Mouse (Mus musculus): ENCODE results near the gene Gm20425. TPM values are rescaled to one million over a fixed set of nuclear protein-coding genes. Genes with fewer than 3 reads are reported as not detected.

Gm20425 gene
- 2.0 TPM in 1 of 2 replicates, not detected in the other for polyA plus RNA-seq (2015; fragmentation: Nextera tagmentation; extraction: Ambion mirVana)

DNA sequence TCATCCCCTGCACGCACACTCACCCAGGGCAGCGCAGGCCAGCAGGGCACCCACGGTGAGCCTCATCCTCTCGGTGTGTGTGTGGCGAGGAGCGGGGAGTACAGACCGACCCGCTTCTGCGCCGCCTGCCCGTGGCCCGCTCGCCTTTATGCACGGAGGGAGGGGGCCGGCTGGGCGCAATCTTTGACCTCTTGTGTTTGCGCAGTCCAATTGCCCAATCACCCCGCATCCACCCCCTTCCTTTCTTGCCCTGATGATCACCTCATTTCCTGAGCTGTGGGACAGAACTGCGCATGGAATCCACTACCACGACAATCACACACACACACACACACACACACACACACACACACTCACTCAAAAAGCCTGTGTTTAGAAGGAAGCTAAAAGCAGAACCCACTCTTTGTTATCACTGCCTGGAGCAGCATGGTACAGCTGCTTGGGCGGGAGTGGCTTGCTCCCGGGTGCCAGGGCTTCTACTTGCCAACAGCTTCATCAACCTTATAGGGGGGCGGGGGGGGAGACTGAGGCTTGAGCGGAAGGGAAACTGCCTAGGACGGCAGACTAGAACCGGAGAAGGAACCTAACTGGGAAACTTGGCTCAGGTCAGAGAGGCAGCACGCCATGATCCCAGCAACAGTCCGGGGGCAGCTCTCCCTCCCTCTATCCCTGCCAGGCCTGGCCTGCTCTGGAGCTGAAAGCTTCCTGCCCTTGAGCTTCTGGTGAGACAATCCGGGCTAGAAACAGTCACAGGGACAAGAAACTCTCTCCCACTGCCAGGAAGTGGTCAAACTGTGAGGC lies at the start of gene Gm20425, which contains the start of gene Trf:
Gene Gm20425 (minus strand): TSS at position 157 of the 801 bp plus-strand sequence.
Gene Trf (minus strand): TSS at position 294 of the 801 bp plus-strand sequence.
- Histone ChIP-seq H3K27me3 (replicated peaks; ENCODE audit: control insufficient read depth, insufficient read depth, low read length) (no peaks in the 10 kb centered on the region), H3K9me3 (ENCODE audit: control insufficient read depth, low read length) (no peaks in the 10 kb centered on the region), H3K27ac (ENCODE audit: low read length) (peak within 1 kb of the TSS; percentile 12; the same call in 1 of the 2 replicates), H3K9ac (replicated peaks; ENCODE audit: low read depth, low read length) (peak within 1 kb of the TSS; percentile 35), H3K4me3 (replicated peaks; ENCODE audit: low read length) (0 out of 2 replicates have a peak within 1 kb of the TSS, but pooled peaks have one; percentile 5), H3K4me2 (ENCODE audit: low read length) (peak within 1 kb of the TSS; percentile 34), H3K36me3 (ENCODE audit: control insufficient read depth, insufficient read depth) (no peaks in the 10 kb centered on the region), H3K4me1 (replicated peaks; ENCODE audit: control insufficient read depth, insufficient read depth, low read length) (peaks cover 9% of the 10 kb centered on the region; the same call in 1 of the 2 replicates)
- WGBS = 64% methylated on average over 24 of the region's 29 CpGs
- peak; percentile 83 for ATAC-seq

DNA sequence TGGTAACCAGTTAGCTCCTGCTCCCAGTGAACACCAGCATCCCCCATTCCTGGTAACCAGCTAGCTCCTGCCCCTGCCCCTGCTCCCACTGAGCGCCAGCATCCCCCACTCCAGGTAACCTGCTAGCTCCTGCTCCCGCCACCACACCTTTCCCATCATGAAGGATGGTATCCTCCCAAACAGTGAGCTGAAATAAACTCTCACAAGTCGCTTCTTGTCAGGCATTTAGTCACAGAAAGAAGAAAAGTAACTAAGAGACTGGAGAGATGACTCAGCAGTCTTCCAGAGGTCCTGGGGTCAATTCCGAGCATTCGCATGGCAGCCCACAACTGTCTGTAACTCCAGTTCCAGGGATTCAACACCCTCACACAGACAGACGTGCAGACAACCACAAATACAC lies 46.8 kb upstream of the Gm20425 start:
- Histone ChIP-seq H3K27ac (ENCODE audit: low read length) (no peak overlapping the region), H3K9me3 (ENCODE audit: control insufficient read depth, low read length) (no peaks in the 10 kb centered on the region), H3K4me2 (ENCODE audit: low read length) (no peak overlapping the region), H3K9ac (replicated peaks; ENCODE audit: low read depth, low read length) (no peak overlapping the region), H3K36me3 (ENCODE audit: control insufficient read depth, insufficient read depth) (no peaks in the 10 kb centered on the region), H3K27me3 (replicated peaks; ENCODE audit: control insufficient read depth, insufficient read depth, low read length) (no peaks in the 10 kb centered on the region), H3K4me1 (replicated peaks; ENCODE audit: control insufficient read depth, insufficient read depth, low read length) (no peaks in the 10 kb centered on the region), H3K4me3 (replicated peaks; ENCODE audit: low read length) (no peak overlapping the region)
- no peak for ATAC-seq
- 85% methylated on average over 6 of the region's 6 CpGs for WGBS

- WGBS = 75% methylated on average over 1 of the region's 1 CpGs
These were observed 45.6 kb upstream of the Gm20425 start for GRCm38 (mm10) chr9:103275676-103276075.

DNA sequence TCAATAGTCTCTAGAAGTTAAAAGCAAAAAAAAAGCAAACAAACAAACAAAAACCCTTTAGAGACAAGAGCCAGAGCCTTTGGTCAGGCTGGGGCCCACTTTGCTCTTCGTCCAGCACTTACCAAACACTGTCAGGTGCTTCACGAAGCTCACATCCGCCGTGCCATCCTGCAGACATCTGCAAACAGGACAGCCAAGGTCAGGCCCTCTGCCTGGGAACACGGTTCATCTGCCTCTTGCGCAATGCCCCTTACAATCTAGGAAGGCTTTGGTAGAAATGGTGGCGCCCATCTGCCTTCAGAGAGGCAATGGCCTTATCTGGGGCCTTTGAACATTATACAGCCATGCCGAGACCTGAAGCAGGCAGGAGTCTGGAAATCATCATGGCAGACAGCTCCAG lies 44.7 kb upstream of the Gm20425 start:
- Histone ChIP-seq H3K27me3 (replicated peaks; ENCODE audit: control insufficient read depth, insufficient read depth, low read length) (no peaks in the 10 kb centered on the region), H3K9ac (replicated peaks; ENCODE audit: low read depth, low read length) (no peak overlapping the region), H3K4me2 (ENCODE audit: low read length) (no peak overlapping the region), H3K36me3 (ENCODE audit: control insufficient read depth, insufficient read depth) (no peaks in the 10 kb centered on the region), H3K4me3 (replicated peaks; ENCODE audit: low read length) (no peak overlapping the region), H3K9me3 (ENCODE audit: control insufficient read depth, low read length) (no peaks in the 10 kb centered on the region), H3K4me1 (replicated peaks; ENCODE audit: control insufficient read depth, insufficient read depth, low read length) (peaks cover 3% of the 10 kb centered on the region; the same call in 1 of the 2 replicates), H3K27ac (ENCODE audit: low read length) (no peak overlapping the region)
- 90% methylated on average over 8 of the region's 8 CpGs for WGBS
- ATAC-seq = no peak

More at GRCm38 (mm10) chr9:103275676-103276075, 45.6 kb upstream of the Gm20425 start:
- Histone ChIP-seq H3K36me3 (ENCODE audit: control insufficient read depth, insufficient read depth) (no peaks in the 10 kb centered on the region), H3K27me3 (replicated peaks; ENCODE audit: control insufficient read depth, insufficient read depth, low read length) (no peaks in the 10 kb centered on the region), H3K9me3 (ENCODE audit: control insufficient read depth, low read length) (no peaks in the 10 kb centered on the region), H3K4me3 (replicated peaks; ENCODE audit: low read length) (no peak overlapping the region), H3K4me2 (ENCODE audit: low read length) (no peak overlapping the region), H3K9ac (replicated peaks; ENCODE audit: low read depth, low read length) (no peak overlapping the region), H3K4me1 (replicated peaks; ENCODE audit: control insufficient read depth, insufficient read depth, low read length) (peaks cover 3% of the 10 kb centered on the region; the same call in 1 of the 2 replicates), H3K27ac (ENCODE audit: low read length) (no peak overlapping the region)
- ATAC-seq = no peak

- H3K4me3 ChIP-seq (replicated peaks; ENCODE audit: low read length) = no peak overlapping the region
- H3K9me3 ChIP-seq (ENCODE audit: control insufficient read depth, low read length) = no peaks in the 10 kb centered on the region
- H3K36me3 ChIP-seq (ENCODE audit: control insufficient read depth, insufficient read depth) = no peaks in the 10 kb centered on the region
- no peak overlapping the region for H3K4me2 ChIP-seq (ENCODE audit: low read length)
- H3K27me3 ChIP-seq (replicated peaks; ENCODE audit: control insufficient read depth, insufficient read depth, low read length) = no peaks in the 10 kb centered on the region
- H3K4me1 ChIP-seq (replicated peaks; ENCODE audit: control insufficient read depth, insufficient read depth, low read length) = peaks cover 3% of the 10 kb centered on the region; the same call in 1 of the 2 replicates
- H3K27ac ChIP-seq (ENCODE audit: low read length) = no peak overlapping the region
- no peak overlapping the region for H3K9ac ChIP-seq (replicated peaks; ENCODE audit: low read depth, low read length)
- no peak for ATAC-seq
- 16% methylated on average over 4 of the region's 4 CpGs for WGBS
These were observed 41.0 kb upstream of the Gm20425 start for GRCm38 (mm10) chr9:103271104-103271503.

GRCm38 (mm10) chr9:103265778-103266177 lies 35.7 kb upstream of the Gm20425 start:
- no peak overlapping the region for H3K9ac ChIP-seq (replicated peaks; ENCODE audit: low read depth, low read length)
- no peaks in the 10 kb centered on the region for H3K9me3 ChIP-seq (ENCODE audit: control insufficient read depth, low read length)
- H3K36me3 ChIP-seq (ENCODE audit: control insufficient read depth, insufficient read depth) = no peaks in the 10 kb centered on the region
- H3K4me1 ChIP-seq (replicated peaks; ENCODE audit: control insufficient read depth, insufficient read depth, low read length) = no peaks in the 10 kb centered on the region
- 92% methylated on average over 4 of the region's 4 CpGs for WGBS
- H3K4me2 ChIP-seq (ENCODE audit: low read length) = no peak overlapping the region
- no peaks in the 10 kb centered on the region for H3K27me3 ChIP-seq (replicated peaks; ENCODE audit: control insufficient read depth, insufficient read depth, low read length)
- no peak for ATAC-seq
- no peak overlapping the region for H3K4me3 ChIP-seq (replicated peaks; ENCODE audit: low read length)
- H3K27ac ChIP-seq (ENCODE audit: low read length) = no peak overlapping the region

- H3K4me1 ChIP-seq (replicated peaks; ENCODE audit: control insufficient read depth, insufficient read depth, low read length) = no peaks in the 10 kb centered on the region
- H3K27me3 ChIP-seq (replicated peaks; ENCODE audit: control insufficient read depth, insufficient read depth, low read length) = no peaks in the 10 kb centered on the region
- H3K9ac ChIP-seq (replicated peaks; ENCODE audit: low read depth, low read length) = no peak overlapping the region
- H3K4me2 ChIP-seq (ENCODE audit: low read length) = no peak overlapping the region
- ATAC-seq = no peak
- H3K4me3 ChIP-seq (replicated peaks; ENCODE audit: low read length) = no peak overlapping the region
- WGBS = 77% methylated on average over 5 of the region's 5 CpGs
- no peaks in the 10 kb centered on the region for H3K9me3 ChIP-seq (ENCODE audit: control insufficient read depth, low read length)
- no peaks in the 10 kb centered on the region for H3K36me3 ChIP-seq (ENCODE audit: control insufficient read depth, insufficient read depth)
- no peak overlapping the region for H3K27ac ChIP-seq (ENCODE audit: low read length)
These were observed 22.8 kb upstream of the Gm20425 start for GRCm38 (mm10) chr9:103252906-103253305.

- H3K4me3 ChIP-seq (replicated peaks; ENCODE audit: low read length) = no peak overlapping the region
- H3K36me3 ChIP-seq (ENCODE audit: control insufficient read depth, insufficient read depth) = no peaks in the 10 kb centered on the region
- WGBS = 64% methylated on average over 4 of the region's 4 CpGs
- ATAC-seq = no peak
- H3K9ac ChIP-seq (replicated peaks; ENCODE audit: low read depth, low read length) = no peak overlapping the region
- H3K27me3 ChIP-seq (replicated peaks; ENCODE audit: control insufficient read depth, insufficient read depth, low read length) = no peaks in the 10 kb centered on the region
- H3K4me1 ChIP-seq (replicated peaks; ENCODE audit: control insufficient read depth, insufficient read depth, low read length) = no peaks in the 10 kb centered on the region
- H3K27ac ChIP-seq (ENCODE audit: low read length) = no peak overlapping the region
- no peak overlapping the region for H3K4me2 ChIP-seq (ENCODE audit: low read length)
- H3K9me3 ChIP-seq (ENCODE audit: control insufficient read depth, low read length) = no peaks in the 10 kb centered on the region
These were observed 18.5 kb upstream of the Gm20425 start for GRCm38 (mm10) chr9:103248618-103249017.

- no peaks in the 10 kb centered on the region for H3K9me3 ChIP-seq (ENCODE audit: control insufficient read depth, low read length)
- H3K4me1 ChIP-seq (replicated peaks; ENCODE audit: control insufficient read depth, insufficient read depth, low read length) = no peaks in the 10 kb centered on the region
- WGBS = 84% methylated on average over 8 of the region's 8 CpGs
- no peak for ATAC-seq
- H3K9ac ChIP-seq (replicated peaks; ENCODE audit: low read depth, low read length) = no peak overlapping the region
- no peak overlapping the region for H3K4me3 ChIP-seq (replicated peaks; ENCODE audit: low read length)
- H3K4me2 ChIP-seq (ENCODE audit: low read length) = no peak overlapping the region
- H3K27me3 ChIP-seq (replicated peaks; ENCODE audit: control insufficient read depth, insufficient read depth, low read length) = no peaks in the 10 kb centered on the region
- H3K27ac ChIP-seq (ENCODE audit: low read length) = no peak overlapping the region
- no peaks in the 10 kb centered on the region for H3K36me3 ChIP-seq (ENCODE audit: control insufficient read depth, insufficient read depth)
These were observed 16.5 kb upstream of the Gm20425 start for GRCm38 (mm10) chr9:103246526-103247168.

All from forebrain, embryonic 16.5 days (tissue).